Mouse (Mus musculus): Measurements from ENCODE around the gene Hoxd4.

DNA sequence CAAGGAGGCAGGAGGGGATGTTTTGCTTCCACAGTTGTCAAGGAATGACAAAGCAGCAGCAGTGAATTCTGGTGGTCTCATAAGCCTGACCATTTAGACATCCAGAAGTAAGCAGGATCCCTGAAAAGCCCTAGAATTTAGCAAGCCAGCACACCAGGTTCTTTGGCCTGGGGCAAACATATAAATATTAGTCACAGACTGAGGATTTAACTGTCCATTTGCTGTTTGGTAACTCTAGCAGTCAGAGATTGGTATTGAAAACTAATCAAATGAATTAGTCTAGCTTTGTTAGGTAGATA is 30.2 kb downstream of the Hoxd4 start:
- no peak for TF ChIP-seq POLR2A (IDR thresholded peaks at IDR 0.05; ENCODE audit: insufficient read depth, low read depth, low read length)
- no peak for TF ChIP-seq CTCF (IDR thresholded peaks at IDR 0.05; ENCODE audit: insufficient read depth, low read depth, low read length)

Data from olfactory bulb, adult 2 months (tissue).